In the genomic region with DNA sequence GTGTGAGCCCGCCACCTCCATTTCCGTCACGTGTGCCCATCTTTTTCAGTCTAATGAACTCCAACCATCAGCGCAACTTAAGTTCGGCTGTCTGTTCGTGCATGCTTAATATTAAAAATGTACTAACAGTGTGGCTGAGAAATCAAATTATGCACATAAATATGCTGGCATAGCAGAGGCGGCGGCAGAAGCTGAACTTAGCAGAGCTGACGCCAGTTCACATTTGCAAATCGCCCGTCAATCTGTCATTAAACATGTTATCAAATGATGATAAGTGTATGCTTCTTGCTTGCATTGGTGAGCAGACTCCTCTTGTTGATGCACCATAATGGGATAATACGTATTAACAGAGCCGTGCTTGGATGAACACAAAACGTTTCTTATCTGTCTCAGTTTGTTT, we compare ENCODE assay signal across 19 mouse cellular contexts.
DNase-seq lines count a peak whose midpoint lies in the region; ATAC-seq and TF ChIP-seq lines count a peak whose summit lies in the region.
"Had no signal": no experiment of that assay in that cellular context is flagged by ENCODE, and none has a peak within 500 bp of the region (broad histone marks: within the 10 kb centered on the region; RNA-seq: fewer than 3 reads in every experiment).

No protein-coding gene starts in this region.

- H3K27me3 ChIP-seq in forebrain, embryonic 13.5 days: no peaks in the 10 kb centered on the region
- H3K27me3 ChIP-seq in forebrain, embryonic 11.5 days (ENCODE audit: control insufficient read depth, insufficient read depth, low read length): no peaks in the 10 kb centered on the region
- no peaks in the 10 kb centered on the region for H3K27me3 ChIP-seq in midbrain, embryonic 15.5 days (replicated peaks)
- H3K27me3 ChIP-seq in midbrain, embryonic 11.5 days (ENCODE audit: control insufficient read depth, insufficient read depth, low read length): no peaks in the 10 kb centered on the region
- no peaks in the 10 kb centered on the region for H3K27me3 ChIP-seq in forebrain, postnatal 0 days (ENCODE audit: insufficient read depth, low read length)
- H3K27me3 ChIP-seq: midbrain, embryonic 12.5 days had no signal

- no peak overlapping the region for H3K4me3 ChIP-seq in forebrain, embryonic 13.5 days
- H3K4me3 ChIP-seq in forebrain, embryonic 11.5 days (ENCODE audit: low read depth, low read length): no peak overlapping the region
- H3K4me3 ChIP-seq in midbrain, embryonic 15.5 days: no peak overlapping the region
- no peak overlapping the region for H3K4me3 ChIP-seq in midbrain, embryonic 11.5 days (ENCODE audit: low read depth, low read length)
- H3K4me3 ChIP-seq in forebrain, postnatal 0 days (ENCODE audit: low read depth, low read length): no peak overlapping the region
- H3K4me3 ChIP-seq: midbrain, embryonic 12.5 days had no signal

- peak; percentile 65 for ATAC-seq in forebrain, embryonic 13.5 days
- no peak for ATAC-seq in forebrain, embryonic 11.5 days (replicated peaks; ENCODE audit: low FRiP score)
- ATAC-seq in midbrain, embryonic 15.5 days (replicated peaks): no peak; the same call in 1 of the 2 replicates
- no peak for ATAC-seq in midbrain, embryonic 11.5 days (ENCODE audit: low FRiP score)
- ATAC-seq in forebrain, postnatal 0 days: peak; percentile 65; the same call in 1 of the 2 replicates
- ATAC-seq in inflammation-experienced regulatory T-cells, adult 6 months: no peak
- ATAC-seq: intestine, embryonic 16.5 days had no signal

- no peak overlapping the region for H3K4me2 ChIP-seq in forebrain, embryonic 13.5 days
- H3K4me2 ChIP-seq in forebrain, embryonic 11.5 days (ENCODE audit: low read depth, low read length, severe bottlenecking): no peak overlapping the region
- H3K4me2 ChIP-seq in midbrain, embryonic 15.5 days: no peak overlapping the region
- H3K4me2 ChIP-seq in midbrain, embryonic 11.5 days: no peak overlapping the region
- no peak overlapping the region for H3K4me2 ChIP-seq in forebrain, postnatal 0 days (ENCODE audit: low read depth)
- H3K4me2 ChIP-seq: heart, embryonic 11.5 days; midbrain, embryonic 12.5 days had no signal

- no peaks in the 10 kb centered on the region for H3K36me3 ChIP-seq in forebrain, embryonic 13.5 days (ENCODE audit: poor library complexity, severe bottlenecking)
- H3K36me3 ChIP-seq in forebrain, embryonic 11.5 days (ENCODE audit: control insufficient read depth, insufficient read depth, low read length): no peaks in the 10 kb centered on the region
- no peaks in the 10 kb centered on the region for H3K36me3 ChIP-seq in midbrain, embryonic 15.5 days (replicated peaks)
- no peaks in the 10 kb centered on the region for H3K36me3 ChIP-seq in midbrain, embryonic 11.5 days (ENCODE audit: control insufficient read depth, insufficient read depth, low read length)
- no peaks in the 10 kb centered on the region for H3K36me3 ChIP-seq in forebrain, postnatal 0 days (ENCODE audit: insufficient read depth)
- H3K36me3 ChIP-seq: midbrain, embryonic 12.5 days had no signal

- H3K9me3 ChIP-seq in forebrain, embryonic 13.5 days (replicated peaks): no peaks in the 10 kb centered on the region
- no peaks in the 10 kb centered on the region for H3K9me3 ChIP-seq in forebrain, embryonic 11.5 days (ENCODE audit: control insufficient read depth, low read length)
- no peaks in the 10 kb centered on the region for H3K9me3 ChIP-seq in midbrain, embryonic 15.5 days
- H3K9me3 ChIP-seq in midbrain, embryonic 11.5 days (ENCODE audit: control insufficient read depth, low read length): no peaks in the 10 kb centered on the region
- H3K9me3 ChIP-seq in forebrain, postnatal 0 days (ENCODE audit: low read length): no peaks in the 10 kb centered on the region
- H3K9me3 ChIP-seq: midbrain, embryonic 12.5 days had no signal

- peaks cover 6% of the 10 kb centered on the region; the same call in 1 of the 2 replicates for H3K4me1 ChIP-seq in forebrain, embryonic 13.5 days
- H3K4me1 ChIP-seq in forebrain, embryonic 11.5 days (replicated peaks; ENCODE audit: control insufficient read depth, insufficient read depth, low read length): 0 out of 2 replicates have a peak, but pooled peaks cover 2% of the 10 kb centered on the region
- H3K4me1 ChIP-seq in midbrain, embryonic 15.5 days: peaks cover 4% of the 10 kb centered on the region; the same call in 1 of the 2 replicates
- H3K4me1 ChIP-seq in midbrain, embryonic 11.5 days (ENCODE audit: control insufficient read depth, insufficient read depth, low read length): no peaks in the 10 kb centered on the region
- 0 out of 2 replicates have a peak, but pooled peaks cover 8% of the 10 kb centered on the region for H3K4me1 ChIP-seq in forebrain, postnatal 0 days (ENCODE audit: insufficient read depth)
- H3K4me1 ChIP-seq: midbrain, embryonic 12.5 days had no signal

- DNase-seq in forebrain, embryonic 11.5 days (ENCODE audit: low spot score): no peak
- DNase-seq in midbrain, embryonic 11.5 days (ENCODE audit: low spot score, missing footprints): no peak
- DNase-seq in forebrain, postnatal 0 days: peak; percentile 45
- DNase-seq in retina, embryonic 14.5 days (ENCODE audit: low spot score): peak; percentile 42
- no peak for DNase-seq in spleen, postnatal 36 days (ENCODE audit: low spot score in 2 of 2)
- DNase-seq: adrenal gland, adult 8-10 months; cerebellum, adult 18-20 months; cerebellum, postnatal 36 days; heart, postnatal 14 days; lung, adult 2 months; lung, postnatal 36 days; right cerebral cortex, postnatal 4 days; thymus, postnatal 4 days had no signal

- 72% methylated on average over 14 of the region's 14 CpGs for WGBS in forebrain, embryonic 13.5 days
- WGBS in forebrain, embryonic 11.5 days: 91% methylated on average over 14 of the region's 14 CpGs
- 69% methylated on average over 14 of the region's 14 CpGs for WGBS in midbrain, embryonic 15.5 days
- WGBS in midbrain, embryonic 11.5 days: 90% methylated on average over 14 of the region's 14 CpGs
- WGBS in forebrain, postnatal 0 days: 40% methylated on average over 14 of the region's 14 CpGs

- TF ChIP-seq CTCF in forebrain, postnatal 0 days (IDR thresholded peaks at IDR 0.05; ENCODE audit: low read depth): no peak

- no peak overlapping the region for H3K9ac ChIP-seq in forebrain, embryonic 13.5 days
- no peak overlapping the region for H3K9ac ChIP-seq in forebrain, embryonic 11.5 days (ENCODE audit: low read length)
- H3K9ac ChIP-seq in midbrain, embryonic 15.5 days: no peak overlapping the region
- H3K9ac ChIP-seq in midbrain, embryonic 11.5 days (ENCODE audit: low read length): no peak overlapping the region
- no peak overlapping the region for H3K9ac ChIP-seq in forebrain, postnatal 0 days
- H3K9ac ChIP-seq: midbrain, embryonic 12.5 days had no signal

- no peak overlapping the region for H3K27ac ChIP-seq in forebrain, embryonic 13.5 days
- no peak overlapping the region for H3K27ac ChIP-seq in forebrain, embryonic 11.5 days (ENCODE audit: low read depth, low read length)
- 0 out of 2 replicates have a peak overlapping the region, but pooled peaks have one; percentile 48 for H3K27ac ChIP-seq in midbrain, embryonic 15.5 days
- H3K27ac ChIP-seq in midbrain, embryonic 11.5 days (ENCODE audit: low read depth, low read length): no peak overlapping the region
- H3K27ac ChIP-seq in forebrain, postnatal 0 days (ENCODE audit: low read depth, low read length): no peak overlapping the region
- H3K27ac ChIP-seq: midbrain, embryonic 12.5 days had no signal

Comparison
In these comparisons a context has a peak if more than half of its experiments do, and no peak if none do; other contexts are left out.
1. ATAC-seq: peak in forebrain, embryonic 13.5 days (single experiment) and forebrain, postnatal 0 days (single experiment); none in forebrain, embryonic 11.5 days (single experiment), midbrain, embryonic 15.5 days (single experiment), midbrain, embryonic 11.5 days (single experiment) and inflammation-experienced regulatory T-cells, adult 6 months (single experiment).
2. DNase-seq: peak in forebrain, postnatal 0 days (single experiment) and retina, embryonic 14.5 days (single experiment); none in forebrain, embryonic 11.5 days (single experiment), midbrain, embryonic 11.5 days (single experiment) and spleen, postnatal 36 days (0 of 2).